Mouse (Mus musculus): ENCODE results near the gene E2f2.

DNA sequence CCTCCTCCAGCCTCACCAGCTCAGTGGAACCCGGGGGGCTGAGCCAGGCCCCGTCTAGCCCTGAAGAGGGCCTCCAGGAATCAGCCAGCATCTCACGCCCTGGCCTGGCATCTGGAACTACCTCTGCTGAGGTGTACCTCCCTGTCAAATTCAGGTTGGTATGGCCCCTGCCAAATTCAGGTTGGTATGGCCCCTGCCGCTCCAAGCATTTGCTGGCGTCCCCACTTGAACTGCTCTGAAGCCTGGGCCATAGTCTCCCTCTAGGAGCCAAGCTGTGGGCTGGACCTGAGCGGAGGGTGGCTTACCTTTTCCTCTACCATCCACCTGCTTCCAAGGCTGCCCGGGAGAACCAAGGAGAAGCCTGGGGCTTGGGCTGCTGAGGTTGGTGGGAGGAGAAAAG, 70.5 kb downstream of the E2f2 start:
- TF ChIP-seq CTCF (IDR thresholded peaks at IDR 0.05) = no peak
- TF ChIP-seq POLR2A (IDR thresholded peaks at IDR 0.05; ENCODE audit: insufficient read depth, low read depth, low read length) = no peak
